Comparison of ENCODE assay signal across 31 mouse cellular contexts in the genomic region with DNA sequence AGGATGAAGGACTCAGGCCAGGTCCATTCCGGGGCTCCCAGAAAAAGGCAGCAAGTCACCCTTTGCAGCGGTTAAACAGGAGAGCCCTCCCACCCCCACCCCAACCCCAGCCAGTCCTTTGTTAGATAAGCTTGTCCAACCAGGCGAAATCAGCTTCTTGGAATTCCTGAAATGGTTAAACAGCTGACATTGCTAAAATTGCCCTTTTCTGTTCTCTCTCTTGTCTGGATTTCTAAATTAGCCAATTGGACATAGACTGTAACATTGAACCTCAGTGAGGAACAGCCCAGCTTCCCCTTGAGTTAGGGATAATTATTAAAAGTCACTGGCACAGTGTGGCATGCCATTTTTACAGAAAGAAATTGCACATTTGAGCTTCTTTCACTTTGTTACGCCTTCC. TPM values are rescaled to one million over a fixed set of nuclear protein-coding genes. Genes with fewer than 3 reads are reported as not detected.
DNase-seq lines count a peak whose midpoint lies in the region; ATAC-seq and TF ChIP-seq lines count a peak whose summit lies in the region.
"Had no signal": no experiment of that assay in that cellular context is flagged by ENCODE, and none has a peak within 500 bp of the region (broad histone marks: within the 10 kb centered on the region; RNA-seq: fewer than 3 reads in every experiment).

No protein-coding gene starts in this region.

- WGBS in hindbrain, embryonic 10.5 days, result 71% methylated on average over 4 of the region's 4 CpGs
- WGBS in hindbrain, embryonic 13.5 days, result 74% methylated on average over 4 of the region's 4 CpGs
- 87% methylated on average over 4 of the region's 4 CpGs for WGBS in limb, embryonic 14.5 days
- WGBS in limb, embryonic 10.5 days, result 87% methylated on average over 4 of the region's 4 CpGs

- H3K27me3 ChIP-seq in hindbrain, embryonic 10.5 days (ENCODE audit: insufficient read depth, poor library complexity, severe bottlenecking), result no peaks in the 10 kb centered on the region; the same call in none of the 2 replicates
- no peaks in the 10 kb centered on the region for H3K27me3 ChIP-seq in hindbrain, embryonic 13.5 days
- H3K27me3 ChIP-seq in limb, embryonic 14.5 days (ENCODE audit: control insufficient read depth, insufficient read depth, low read length), result no peaks in the 10 kb centered on the region
- H3K27me3 ChIP-seq in limb, embryonic 10.5 days (ENCODE audit: low read depth, poor library complexity, severe bottlenecking), result no peaks in the 10 kb centered on the region
- H3K27me3 ChIP-seq: intestine, embryonic 15.5 days; limb, embryonic 13.5 days; neural tube, embryonic 12.5 days had no signal

- no peaks in the 10 kb centered on the region for H3K36me3 ChIP-seq in hindbrain, embryonic 10.5 days
- no peaks in the 10 kb centered on the region for H3K36me3 ChIP-seq in hindbrain, embryonic 13.5 days
- no peaks in the 10 kb centered on the region for H3K36me3 ChIP-seq in limb, embryonic 14.5 days (ENCODE audit: control insufficient read depth, insufficient read depth, low read length)
- H3K36me3 ChIP-seq in limb, embryonic 10.5 days, result no peaks in the 10 kb centered on the region
- no peaks in the 10 kb centered on the region for H3K36me3 ChIP-seq in ES-E14 (ENCODE audit: control insufficient read depth, insufficient read depth, low read length, poor library complexity, severe bottlenecking)
- H3K36me3 ChIP-seq: forebrain, embryonic 12.5 days; intestine, embryonic 15.5 days; limb, embryonic 13.5 days; liver, embryonic 15.5 days; midbrain, embryonic 12.5 days; neural tube, embryonic 12.5 days had no signal

- no peak overlapping the region for H3K9ac ChIP-seq in hindbrain, embryonic 13.5 days
- no peak overlapping the region for H3K9ac ChIP-seq in limb, embryonic 14.5 days (ENCODE audit: low read depth, low read length, severe bottlenecking)
- H3K9ac ChIP-seq in ES-E14 (ENCODE audit: insufficient read depth, low read depth, low read length, poor library complexity, severe bottlenecking), result peak overlapping the region; percentile 67; the same call in 1 of the 2 replicates
- H3K9ac ChIP-seq: forebrain, embryonic 12.5 days; forebrain, postnatal 0 days; intestine, embryonic 15.5 days; limb, embryonic 13.5 days; liver, embryonic 15.5 days; midbrain, embryonic 12.5 days; neural tube, embryonic 12.5 days had no signal

- H3K4me2 ChIP-seq in hindbrain, embryonic 13.5 days, result no peak overlapping the region
- H3K4me2 ChIP-seq in limb, embryonic 14.5 days (replicated peaks; ENCODE audit: low read depth, low read length, severe bottlenecking), result no peak overlapping the region
- H3K4me2 ChIP-seq: forebrain, embryonic 12.5 days; heart, embryonic 11.5 days; intestine, embryonic 15.5 days; limb, embryonic 13.5 days; liver, embryonic 15.5 days; midbrain, embryonic 12.5 days; neural tube, embryonic 12.5 days had no signal

- TF ChIP-seq POLR2A in limb, embryonic 14.5 days (IDR thresholded peaks at IDR 0.05; ENCODE audit: borderline replicate concordance, extremely low read depth, insufficient read depth, insufficient read length), result no peak

- peaks cover 9% of the 10 kb centered on the region for H3K4me1 ChIP-seq in hindbrain, embryonic 10.5 days (replicated peaks)
- H3K4me1 ChIP-seq in hindbrain, embryonic 13.5 days (replicated peaks), result no peaks in the 10 kb centered on the region
- H3K4me1 ChIP-seq in limb, embryonic 14.5 days (ENCODE audit: control insufficient read depth, insufficient read depth, low read length), result peaks cover 6% of the 10 kb centered on the region; the same call in 1 of the 2 replicates
- peaks cover 11% of the 10 kb centered on the region for H3K4me1 ChIP-seq in limb, embryonic 10.5 days
- peaks cover 2 to 7% of the 10 kb centered on the region in 2 experiments; a peak in 2 of 4 replicates for H3K4me1 ChIP-seq in ES-E14 (ENCODE audit: control insufficient read depth in 2 of 2, insufficient read depth in 2 of 2, low read length in 2 of 2, poor library complexity in 1 of 2)
- H3K4me1 ChIP-seq: forebrain, embryonic 12.5 days; midbrain, embryonic 12.5 days had no signal

- in situ Hi-C loops in ES-E14 (cut with MboI; ENCODE audit: low sequenced_read_pairs in 2 of 2, unreplicated experiment in 2 of 2), result no loop called here

- no peak for DNase-seq in hindbrain, embryonic 10.5 days (ENCODE audit: low spot score)
- no peak for DNase-seq in limb, embryonic 14.5 days (ENCODE audit: low spot score)
- DNase-seq in limb, embryonic 10.5 days (ENCODE audit: low spot score), result no peak
- DNase-seq in ES-E14 (ENCODE audit: low read depth, low spot score) (no peak), ZHBTc4 (ENCODE audit: low read depth, low spot score) (peak; percentile 57)
- no peak for DNase-seq in gastrocnemius, postnatal 14 days
- DNase-seq: adrenal gland, postnatal 14 days; cerebellum, adult 11 months; cerebellum, adult 9-10 months; cerebellum, postnatal 36 days; embryo, embryonic 11 days; forebrain, postnatal 0 days; gastrocnemius, postnatal 25 days; heart, adult 11 months; lung, postnatal 4 days; right cerebral cortex, adult 18-20 months; spleen, adult 18-20 months; thymus, adult 18-20 months; thymus, postnatal 25 days had no signal

- intact Hi-C loops in gastrocnemius, postnatal 14 days (cut with DNase I; ENCODE audit: low total_unique reads), result no loop called here

- peak overlapping the region; percentile 23; the same call in 1 of the 2 replicates for H3K27ac ChIP-seq in hindbrain, embryonic 10.5 days
- H3K27ac ChIP-seq in hindbrain, embryonic 13.5 days, result no peak overlapping the region
- no peak overlapping the region for H3K27ac ChIP-seq in limb, embryonic 14.5 days (replicated peaks; ENCODE audit: low read depth, low read length)
- H3K27ac ChIP-seq in limb, embryonic 10.5 days, result no peak overlapping the region
- peak overlapping the region; percentile 90 for H3K27ac ChIP-seq in ES-E14 (ENCODE audit: insufficient read depth, low read depth, low read length, poor library complexity, severe bottlenecking)
- H3K27ac ChIP-seq: forebrain, embryonic 12.5 days; hindbrain, postnatal 0 days; intestine, embryonic 15.5 days; limb, embryonic 13.5 days; liver, embryonic 15.5 days; midbrain, embryonic 12.5 days; neural tube, embryonic 12.5 days had no signal

- no peak for ATAC-seq in hindbrain, embryonic 13.5 days (ENCODE audit: low FRiP score)
- ATAC-seq in limb, embryonic 14.5 days (ENCODE audit: low FRiP score, low read depth), result peak; percentile 19; the same call in 1 of the 2 replicates
- ATAC-seq: CD4-positive, CD25-positive, alpha-beta regulatory T cell, adult 4 months; forebrain, postnatal 0 days; hindbrain, postnatal 0 days; intestine, embryonic 15.5 days had no signal

- H3K9me3 ChIP-seq in hindbrain, embryonic 10.5 days, result no peaks in the 10 kb centered on the region
- no peaks in the 10 kb centered on the region for H3K9me3 ChIP-seq in hindbrain, embryonic 13.5 days
- no peaks in the 10 kb centered on the region for H3K9me3 ChIP-seq in limb, embryonic 14.5 days (ENCODE audit: control insufficient read depth, low read length)
- no peaks in the 10 kb centered on the region for H3K9me3 ChIP-seq in limb, embryonic 10.5 days (replicated peaks)
- no peaks in the 10 kb centered on the region for H3K9me3 ChIP-seq in ES-E14 (ENCODE audit: control insufficient read depth, insufficient read depth, low read depth, low read length)
- H3K9me3 ChIP-seq: forebrain, embryonic 12.5 days; intestine, embryonic 15.5 days; limb, embryonic 13.5 days; liver, embryonic 15.5 days; megakaryocyte, embryonic 14.5 days; midbrain, embryonic 12.5 days; neural tube, embryonic 12.5 days had no signal

- no peak overlapping the region for H3K4me3 ChIP-seq in hindbrain, embryonic 10.5 days
- H3K4me3 ChIP-seq in hindbrain, embryonic 13.5 days, result no peak overlapping the region
- no peak overlapping the region for H3K4me3 ChIP-seq in limb, embryonic 14.5 days (replicated peaks; ENCODE audit: low read length)
- no peak overlapping the region for H3K4me3 ChIP-seq in limb, embryonic 10.5 days
- H3K4me3 ChIP-seq in ES-E14 (ENCODE audit: insufficient read depth in 1 of 2, low read depth in 1 of 2, low read length in 2 of 2, poor library complexity in 1 of 2, severe bottlenecking in 1 of 2), result peak overlapping the region in 1 of 2 experiments; percentile 5; a peak in 1 of 4 replicates
- H3K4me3 ChIP-seq: forebrain, embryonic 12.5 days; intestine, embryonic 15.5 days; limb, embryonic 13.5 days; liver, embryonic 15.5 days; megakaryocyte, embryonic 14.5 days; midbrain, embryonic 12.5 days; myocyte; neural tube, embryonic 12.5 days had no signal

TF ChIP-seq in ES-E14, 5 proteins besides CTCF, POLR2A, EP300 and RAD21:
- peak; percentile 89 for TF ChIP-seq MAFK (IDR thresholded peaks at IDR 0.05; ENCODE audit: insufficient read depth, low read depth, low read length)
- no peak for TF ChIP-seq CHD2 (IDR thresholded peaks at IDR 0.05; ENCODE audit: low read depth, low read length)
- no peak for TF ChIP-seq HCFC1 (IDR thresholded peaks at IDR 0.05; ENCODE audit: borderline replicate concordance, insufficient read depth, low read length)

RNA-seq across cellular contexts. Expression of a gene that starts 30.0 kb away (rescaled TPM):
- 240 and 270 TPM in 2 replicates for polyA plus RNA-seq in hindbrain, embryonic 10.5 days (2016; fragmentation: Nextera tagmentation; extraction: Ambion mirVana)
- 117 and 134 TPM in 2 replicates for polyA plus RNA-seq in hindbrain, embryonic 13.5 days (2015; fragmentation: Nextera tagmentation; extraction: Ambion mirVana)
- polyA plus RNA-seq in limb, embryonic 14.5 days (2012; rRNA removed), result 73.3 and 79.9 TPM in 2 replicates
- polyA plus RNA-seq in limb, embryonic 14.5 days (2014; fragmentation: Nextera tagmentation; extraction: Ambion mirVana), result 135 and 136 TPM in 2 replicates
- polyA plus RNA-seq in limb, embryonic 10.5 days (2016; fragmentation: Nextera tagmentation; extraction: Ambion mirVana), result 163 and 174 TPM in 2 replicates
- total RNA-seq in ES-E14 (2012; rRNA removed), result 81.5 and 94.2 TPM in 2 replicates
- total RNA-seq in gastrocnemius, postnatal 14 days (2021), result 10 to 100 TPM; 69.1 to 74.4 TPM

RNA-seq across cellular contexts. Expression of a gene that starts 49.2 kb away (rescaled TPM):
- polyA plus RNA-seq in hindbrain, embryonic 10.5 days (2016; fragmentation: Nextera tagmentation; extraction: Ambion mirVana), result 1.2 and 1.5 TPM in 2 replicates
- polyA plus RNA-seq in hindbrain, embryonic 13.5 days (2015; fragmentation: Nextera tagmentation; extraction: Ambion mirVana), result 3.0 and 4.4 TPM in 2 replicates
- polyA plus RNA-seq in limb, embryonic 14.5 days (2012; rRNA removed), result 2.9 and 3.5 TPM in 2 replicates
- polyA plus RNA-seq in limb, embryonic 14.5 days (2014; fragmentation: Nextera tagmentation; extraction: Ambion mirVana), result 1.4 and 2.7 TPM in 2 replicates
- not detected in 2 replicates for polyA plus RNA-seq in limb, embryonic 10.5 days (2016; fragmentation: Nextera tagmentation; extraction: Ambion mirVana)
- total RNA-seq in ES-E14 (2012; rRNA removed), result 22.7 and 30.9 TPM in 2 replicates
- 1 to 10 TPM; 5.7 to 7.4 TPM for total RNA-seq in gastrocnemius, postnatal 14 days (2021)
- polyA plus RNA-seq: CD4-positive, CD25-positive, alpha-beta regulatory T cell, adult 4 months had no signal

RNA-seq across cellular contexts. Expression of a gene that starts 53.2 kb away (rescaled TPM):
- 180 and 190 TPM in 2 replicates for polyA plus RNA-seq in hindbrain, embryonic 10.5 days (2016; fragmentation: Nextera tagmentation; extraction: Ambion mirVana)
- 144 and 146 TPM in 2 replicates for polyA plus RNA-seq in hindbrain, embryonic 13.5 days (2015; fragmentation: Nextera tagmentation; extraction: Ambion mirVana)
- 88.2 and 94.3 TPM in 2 replicates for polyA plus RNA-seq in limb, embryonic 14.5 days (2012; rRNA removed)
- polyA plus RNA-seq in limb, embryonic 14.5 days (2014; fragmentation: Nextera tagmentation; extraction: Ambion mirVana), result 150 and 154 TPM in 2 replicates
- polyA plus RNA-seq in limb, embryonic 10.5 days (2016; fragmentation: Nextera tagmentation; extraction: Ambion mirVana), result 183 and 193 TPM in 2 replicates
- 104 and 165 TPM in 2 replicates for total RNA-seq in ES-E14 (2012; rRNA removed)
- 10 to 100 TPM; 25.8 to 26.5 TPM for total RNA-seq in gastrocnemius, postnatal 14 days (2021)

Comparison
In these comparisons a context has a peak if more than half of its experiments do, and no peak if none do; other contexts are left out.
1. H3K27ac ChIP-seq: peak in hindbrain, embryonic 10.5 days (single experiment) and ES-E14 (single experiment); none in hindbrain, embryonic 13.5 days (single experiment), limb, embryonic 14.5 days (single experiment) and limb, embryonic 10.5 days (single experiment).